Mouse (Mus musculus) urinary bladder, postnatal 25 days (tissue): Measurements from ENCODE around the gene Spdya.
"Not testable (repeated sequence)": the region's sequence is repeated elsewhere in the genome, so short reads cannot be mapped to it uniquely, and the experiment has no call there.

Experiments used
- DNase-seq: peaks from one replicate; pipeline ENCODE4 v3.0.0; 2022; ENCODE audit warnings: low spot score

The Spdya gene

GRCm38 (mm10) chr17:71633350-71633749 lies 81.5 kb downstream of the Spdya start:
- no peak for DNase-seq

- no peak for DNase-seq
These were observed 84.9 kb downstream of the Spdya start for GRCm38 (mm10) chr17:71636786-71637185.

- no peak for DNase-seq
These were observed 85.9 kb downstream of the Spdya start for GRCm38 (mm10) chr17:71637750-71638265.

GRCm38 (mm10) chr17:71639056-71639455 lies 87.2 kb downstream of the Spdya start:
- DNase-seq: not testable (repeated sequence)
